Mouse (Mus musculus) adrenal gland, postnatal 36 days (tissue): Measurements from ENCODE around the gene Lrfn2. TPM values are rescaled to one million over a fixed set of nuclear protein-coding genes. Genes with fewer than 3 reads are reported as not detected.

Source experiments
- DNase-seq, 2 experiments: peaks; one replicate each; pipeline ENCODE4 v3.0.0; 2021; ENCODE audit warnings: mixed read lengths in 1 of 2
- total RNA-seq, 2 experiments: library from RNA; stranded (reverse); gene quantifications; 2 replicates each; pipeline ENCODE4 v1.2.3; 2021

Lrfn2 gene
- total RNA-seq, 2 experiments from 2014 or later: 0.23 to 0.33 TPM

DNA sequence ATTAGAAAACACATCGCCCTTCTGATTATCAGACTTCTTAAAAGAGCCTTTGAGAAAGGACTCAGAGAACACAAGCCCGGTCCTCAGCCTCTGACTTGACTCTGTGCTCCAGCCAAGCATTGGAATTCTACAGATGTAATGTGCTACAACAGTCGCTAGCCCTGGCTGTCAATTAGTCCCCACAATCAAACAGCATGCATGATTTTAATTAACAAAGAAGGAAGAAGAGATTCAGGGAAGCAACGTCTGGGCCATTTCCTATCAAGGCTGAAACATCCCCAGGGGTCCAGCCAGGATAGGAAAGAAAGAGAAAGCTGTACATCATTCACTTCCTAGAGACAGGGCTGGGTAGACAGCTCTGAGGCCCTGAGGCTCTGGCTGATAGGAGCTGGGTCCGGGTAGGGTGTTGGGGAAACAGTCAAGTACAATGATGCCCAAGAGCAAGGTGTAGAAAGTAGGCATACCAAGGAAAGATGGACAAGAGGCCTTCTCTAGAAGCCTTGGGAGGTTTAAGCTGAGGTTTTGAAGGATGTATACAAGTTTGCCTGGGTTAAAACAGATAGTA lies 101.6 kb downstream of the Lrfn2 start:
- DNase-seq: no peak

DNA sequence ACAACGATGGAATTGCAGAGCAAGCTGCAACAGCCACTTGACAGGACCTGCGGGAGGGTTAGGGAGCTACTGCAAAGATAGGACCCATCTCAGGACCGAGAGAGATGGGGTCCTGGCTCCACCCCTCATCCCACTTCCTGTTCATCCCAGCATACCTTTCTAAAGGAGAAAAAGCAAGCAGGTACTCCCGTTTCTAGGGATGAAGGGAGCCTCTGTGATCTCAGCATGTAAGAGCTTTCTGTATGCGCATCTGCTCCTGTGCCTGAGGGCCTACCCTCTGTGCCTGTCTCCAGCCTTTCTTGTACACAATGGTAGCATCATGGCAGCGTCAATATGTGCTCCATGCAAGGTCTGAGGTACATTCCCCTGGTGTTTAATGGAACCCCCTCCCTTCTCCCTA lies 102.9 kb downstream of the Lrfn2 start:
- no peak for DNase-seq

GRCm38 (mm10) chr17:49037163-49037950 lies 105.2 kb downstream of the Lrfn2 start:
- DNase-seq: no peak

DNA sequence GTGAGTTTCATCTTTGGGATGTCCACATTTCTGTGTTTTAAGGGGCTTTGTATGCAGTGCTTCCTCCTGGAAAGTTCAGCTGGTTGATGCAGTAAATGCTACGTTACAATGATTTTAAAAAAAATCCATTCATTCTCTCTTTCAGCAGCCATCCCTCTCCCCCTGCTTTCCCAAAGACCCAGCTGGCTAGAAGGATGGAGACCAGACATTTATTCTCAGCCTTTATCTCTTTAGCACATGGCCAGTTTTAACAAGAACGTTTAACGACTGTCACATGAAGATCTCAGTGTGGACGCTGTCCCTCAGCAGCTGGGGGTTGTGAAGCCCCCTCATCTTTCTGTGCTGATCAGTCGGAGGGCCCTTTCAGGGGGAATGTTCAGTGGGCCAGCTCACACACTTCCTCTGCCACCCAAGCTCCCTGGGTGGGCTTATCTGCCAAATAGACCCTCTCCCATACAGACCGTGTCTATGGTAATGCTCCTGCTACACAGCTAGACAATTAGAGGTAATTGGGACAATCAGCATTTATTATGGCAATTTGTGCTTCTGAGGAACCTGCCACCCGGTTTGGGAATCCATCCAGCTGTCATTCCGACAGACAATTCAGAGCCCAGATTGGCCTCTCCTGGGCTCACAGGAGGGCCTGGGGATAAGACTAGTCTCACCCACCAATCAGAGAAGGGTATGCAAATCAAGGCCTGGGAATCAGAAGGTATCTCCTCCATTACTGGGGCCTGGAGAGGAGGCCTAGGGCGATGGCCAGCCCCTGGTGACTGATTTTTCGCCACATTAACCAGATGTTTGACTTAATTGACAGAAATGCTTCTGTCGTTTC lies 111.8 kb downstream of the Lrfn2 start:
- no peak for DNase-seq

GRCm38 (mm10) chr17:49047921-49048320 lies 115.7 kb downstream of the Lrfn2 start:
- DNase-seq: peak; percentile 14 to 40

- peak; percentile 22 to 31 for DNase-seq
These were observed 119.1 kb downstream of the Lrfn2 start for GRCm38 (mm10) chr17:49051231-49051630.

DNA sequence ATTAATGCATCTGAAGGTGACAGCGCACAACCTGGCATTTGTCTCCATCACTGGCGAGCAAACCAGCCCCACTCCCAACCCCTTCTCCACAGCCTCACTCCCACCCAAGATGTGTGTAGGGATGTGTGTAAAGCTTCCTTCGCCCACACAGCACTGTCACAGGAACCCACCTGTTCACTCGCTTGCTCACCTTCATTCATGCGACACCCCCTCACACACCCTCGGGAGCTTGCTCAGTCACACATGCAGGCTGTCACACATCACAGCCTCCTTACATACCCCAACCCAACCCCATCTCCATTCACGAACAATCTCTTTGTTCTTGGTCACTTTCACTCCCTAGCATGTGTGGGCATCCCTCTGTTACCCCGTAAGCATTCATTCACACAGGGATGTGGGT lies 129.0 kb downstream of the Lrfn2 start:
- DNase-seq: no peak

GRCm38 (mm10) chr17:49063789-49064188 lies 131.6 kb downstream of the Lrfn2 start:
- no peak for DNase-seq

DNA sequence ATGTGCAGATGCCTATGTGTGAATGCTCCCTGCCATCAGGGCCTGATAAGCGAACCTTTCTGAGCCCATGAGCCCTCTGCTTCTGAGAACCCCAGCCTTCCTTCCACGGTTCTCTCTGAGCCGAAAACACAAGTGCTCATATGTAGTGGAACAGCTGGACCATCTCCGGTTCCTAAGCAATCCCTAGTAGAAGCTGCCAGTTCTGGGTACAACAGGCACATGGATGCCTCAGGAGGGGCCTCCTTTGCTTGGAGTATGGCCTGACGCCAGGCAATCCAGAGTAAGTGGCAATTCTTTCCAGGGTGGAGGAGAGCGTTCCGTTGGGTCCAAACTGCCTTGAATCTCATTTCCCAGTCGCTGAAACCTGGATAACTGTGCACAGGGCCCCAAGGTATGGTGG lies 132.3 kb downstream of the Lrfn2 start:
- no peak for DNase-seq

DNA sequence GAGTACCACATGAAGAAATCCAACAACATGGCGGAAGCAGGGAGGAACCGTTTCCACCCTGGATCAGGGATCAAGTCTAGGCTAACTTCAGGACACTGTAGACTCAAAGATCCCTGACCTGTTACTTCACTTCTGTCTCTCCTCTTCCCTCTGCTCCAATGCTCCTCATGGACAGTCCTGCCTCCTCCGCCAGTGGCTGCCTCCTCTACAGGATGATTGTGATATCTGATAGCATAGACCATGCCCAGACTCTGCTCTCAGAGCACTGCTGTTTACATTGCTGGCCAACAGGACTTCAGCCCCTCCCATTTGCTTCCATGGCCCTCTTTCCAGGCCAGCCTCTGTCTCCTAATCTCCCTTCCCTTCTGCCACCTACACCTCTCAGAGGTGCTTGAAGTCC lies 132.9 kb downstream of the Lrfn2 start:
- DNase-seq: no peak

DNA sequence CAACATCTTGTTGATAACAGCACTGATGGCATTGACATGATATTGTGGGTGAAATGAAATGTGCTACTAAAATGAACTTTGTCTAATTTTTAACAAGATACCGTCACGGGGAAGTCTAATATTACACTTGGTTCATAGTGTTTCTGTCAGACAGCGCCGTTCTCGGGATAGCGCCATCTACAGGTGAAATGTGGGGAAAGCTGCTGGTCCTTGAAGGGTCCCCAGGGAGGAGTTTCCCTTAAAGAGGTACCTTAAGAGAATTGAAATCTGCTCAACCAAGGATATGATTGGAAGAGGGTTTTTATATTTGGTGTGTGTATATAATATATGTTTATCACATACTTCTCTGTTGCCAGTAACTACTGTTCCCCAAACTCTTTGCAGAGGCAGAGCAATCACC lies 134.6 kb downstream of the Lrfn2 start:
- DNase-seq: peak in 1 of 2 experiments; percentile 11

- DNase-seq: no peak
These were observed 146.0 kb downstream of the Lrfn2 start for GRCm38 (mm10) chr17:49078168-49078567.

DNA sequence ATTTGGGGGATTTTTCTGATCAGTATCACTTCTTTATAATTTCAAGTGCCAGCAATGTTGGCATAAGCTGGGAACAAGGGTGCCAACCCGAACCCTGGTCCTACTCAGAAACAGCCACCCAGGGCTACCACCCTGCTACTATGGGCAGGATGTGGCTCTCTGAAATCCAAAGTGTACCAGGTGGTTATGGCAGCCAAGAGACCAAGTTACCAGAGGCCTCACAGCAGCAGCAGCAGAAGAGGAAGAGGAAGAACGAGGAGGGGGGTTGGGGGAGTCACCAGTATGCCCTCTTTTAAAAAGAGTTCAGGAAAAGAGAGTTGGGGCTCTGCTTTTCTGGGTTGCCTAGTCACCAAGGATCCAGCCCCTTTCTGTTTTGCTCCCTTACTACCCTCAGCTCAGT lies 147.5 kb downstream of the Lrfn2 start:
- DNase-seq: no peak

- DNase-seq: peak in 1 of 2 experiments; percentile 10
These were observed 151.6 kb downstream of the Lrfn2 start for GRCm38 (mm10) chr17:49083594-49084380.

DNA sequence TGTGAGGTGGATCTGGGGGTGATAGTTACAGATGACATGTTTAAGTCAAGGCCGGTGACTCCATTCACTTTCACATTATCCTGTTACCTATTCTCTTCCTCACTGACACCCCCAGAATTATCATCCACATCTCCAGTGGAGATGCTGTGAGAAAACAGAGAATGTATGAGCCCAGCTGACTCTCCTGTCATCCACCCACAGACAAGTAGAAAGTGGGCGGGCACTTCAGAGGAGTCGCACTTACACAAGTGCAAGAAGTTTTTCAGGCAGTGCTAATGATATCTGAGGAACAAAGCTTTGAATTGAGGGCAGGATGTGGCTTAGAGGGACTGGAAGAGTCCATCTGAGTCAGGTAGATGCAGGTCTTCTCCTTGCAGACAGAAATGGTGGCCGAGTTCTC lies 152.9 kb downstream of the Lrfn2 start:
- no peak for DNase-seq

DNA sequence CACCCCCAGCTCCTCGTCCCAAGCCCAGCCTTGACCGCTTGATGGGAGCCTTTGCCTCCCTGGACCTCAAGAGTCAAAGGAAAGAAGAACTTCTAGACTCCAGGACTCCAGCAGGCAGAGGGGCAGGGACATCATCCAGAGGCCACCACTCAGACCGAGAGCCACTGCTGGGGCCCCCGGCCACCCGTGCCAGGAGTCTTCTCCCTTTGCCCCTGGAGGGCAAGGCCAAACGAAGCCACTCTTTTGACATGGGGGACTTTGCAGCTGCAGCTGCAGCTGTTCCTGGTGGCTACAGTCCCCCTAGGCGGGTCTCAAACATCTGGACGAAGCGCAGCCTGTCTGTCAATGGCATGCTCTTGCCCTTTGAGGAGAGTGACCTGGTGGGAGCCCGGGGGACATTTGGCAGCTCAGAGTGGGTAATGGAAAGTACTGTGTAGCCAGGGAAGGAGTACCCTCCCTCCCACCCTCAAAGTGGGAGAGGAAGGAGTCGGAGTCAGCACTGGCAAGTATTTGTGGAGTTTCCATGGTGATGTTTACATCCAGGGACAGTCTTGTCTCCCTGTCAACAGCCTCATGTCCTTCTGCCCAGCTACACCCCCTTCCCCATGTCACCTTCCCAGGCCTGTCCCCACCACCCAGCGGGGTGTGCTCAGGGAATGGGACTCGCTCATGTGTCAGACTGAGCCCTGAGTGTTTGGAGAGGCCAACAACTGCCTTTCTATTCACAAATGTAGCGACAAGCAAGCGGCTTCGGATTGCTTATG lies 164.8 kb downstream of the Lrfn2 start:
- no peak for DNase-seq

DNA sequence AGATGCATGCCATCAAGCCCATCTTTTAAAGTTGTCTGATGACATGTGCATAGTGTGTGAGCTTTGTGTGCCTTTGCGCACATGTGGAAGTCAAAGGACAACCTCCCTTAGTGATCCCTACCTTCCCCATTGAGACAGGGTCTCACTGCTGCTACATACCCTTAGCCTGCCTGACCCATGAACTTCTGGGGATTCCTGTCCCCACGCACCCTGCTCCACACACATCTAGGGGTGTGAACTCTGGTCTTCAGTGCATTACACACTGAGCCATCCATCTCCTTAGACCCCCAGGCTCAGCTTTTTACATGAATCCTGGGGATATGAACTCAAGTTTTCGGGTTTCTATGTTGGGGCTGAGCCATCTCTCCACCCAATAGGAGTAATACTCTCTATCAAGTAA lies 179.2 kb downstream of the Lrfn2 start:
- DNase-seq: no peak

- DNase-seq: no peak
These were observed 179.7 kb downstream of the Lrfn2 start for GRCm38 (mm10) chr17:49111911-49112310.

DNA sequence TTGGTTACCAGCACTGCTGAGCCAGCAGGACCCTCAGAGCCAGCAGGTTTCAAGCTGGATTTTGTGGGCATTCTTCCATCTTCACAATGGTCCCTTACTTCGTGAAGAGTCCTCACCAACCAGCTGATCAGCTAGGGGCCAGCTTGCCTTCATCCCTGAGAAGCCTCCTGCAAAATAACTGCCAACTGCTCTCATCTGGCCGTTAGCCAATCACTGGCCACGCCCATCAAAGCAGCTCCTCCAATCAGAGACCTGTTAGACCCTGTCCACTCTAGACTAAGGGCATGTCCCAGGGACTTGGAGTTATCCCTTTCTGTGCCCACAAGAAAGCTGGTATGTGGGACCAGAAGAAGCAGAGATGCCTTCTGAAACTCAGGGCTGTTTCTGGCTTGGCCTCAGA lies 181.2 kb downstream of the Lrfn2 start:
- DNase-seq: no peak

- no peak for DNase-seq
These were observed 192.0 kb downstream of the Lrfn2 start for GRCm38 (mm10) chr17:49124166-49124565.

GRCm38 (mm10) chr17:49124642-49125041 lies 192.5 kb downstream of the Lrfn2 start:
- DNase-seq: no peak
